Mouse (Mus musculus): Measurements from ENCODE around the gene Tmem82.

- no peak for TF ChIP-seq MAFK (IDR thresholded peaks at IDR 0.05; ENCODE audit: insufficient read depth, low read depth, low read length)
- TF ChIP-seq ZC3H11A (IDR thresholded peaks at IDR 0.05; ENCODE audit: borderline replicate concordance, low read depth, low read length) = no peak
- no peak for TF ChIP-seq CHD2 (IDR thresholded peaks at IDR 0.05; ENCODE audit: low read depth, low read length)
- TF ChIP-seq ZNF384 (IDR thresholded peaks at IDR 0.05; ENCODE audit: low read depth, low read length) = no peak
These were observed 38.5 kb upstream of the Tmem82 start for GRCm38 (mm10) chr4:141656932-141657331.
